Mouse (Mus musculus) skeletal muscle tissue, adult 2 months (tissue): ENCODE results near the gene Mrps22.
A peak's percentile ranks its signal among the peaks of the same experiment; 100 is the strongest.

Experiments
- DNase-seq: peaks from one replicate; pipeline ENCODE4 v3.0.0-alpha.2; 2012; ENCODE audit warnings: low read depth, low spot score

Gene Mrps22

DNA sequence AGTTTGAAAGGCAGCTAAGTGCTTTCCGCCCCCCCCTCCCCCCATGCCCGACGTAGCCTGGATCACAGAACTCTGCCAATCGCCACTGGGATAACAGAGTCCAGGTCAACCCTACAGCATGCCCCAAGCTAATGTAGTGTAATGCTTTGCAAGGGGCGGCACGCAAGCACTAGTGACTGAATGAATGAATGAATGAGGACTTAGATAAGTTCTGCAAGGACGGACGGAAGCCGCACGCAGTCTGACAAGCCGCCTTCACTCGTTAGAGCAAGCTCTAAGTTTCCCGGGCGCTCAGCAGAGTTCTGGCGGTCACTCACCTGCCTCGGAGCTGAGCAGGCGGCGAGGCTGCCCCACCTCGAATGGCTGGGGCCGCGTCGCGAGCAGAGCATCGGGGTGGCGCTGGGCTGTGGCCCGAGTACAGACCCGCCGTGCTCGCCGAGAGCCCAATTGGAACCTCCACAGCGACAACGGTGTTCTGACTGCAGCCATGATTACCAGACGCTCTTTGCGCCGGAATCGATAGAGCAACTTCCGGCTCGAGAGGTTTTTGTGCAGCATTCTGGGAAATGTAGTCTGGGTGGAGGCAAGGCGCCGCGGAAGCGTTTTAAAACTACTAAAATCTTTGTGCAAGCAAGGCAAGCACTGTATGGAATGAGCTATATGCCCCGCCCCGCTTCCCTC, at the start of gene Mrps22:
TSS of gene Mrps22 (minus strand) at position 505 of the 681 bp plus-strand sequence.
- peak; percentile 65 for DNase-seq

DNA sequence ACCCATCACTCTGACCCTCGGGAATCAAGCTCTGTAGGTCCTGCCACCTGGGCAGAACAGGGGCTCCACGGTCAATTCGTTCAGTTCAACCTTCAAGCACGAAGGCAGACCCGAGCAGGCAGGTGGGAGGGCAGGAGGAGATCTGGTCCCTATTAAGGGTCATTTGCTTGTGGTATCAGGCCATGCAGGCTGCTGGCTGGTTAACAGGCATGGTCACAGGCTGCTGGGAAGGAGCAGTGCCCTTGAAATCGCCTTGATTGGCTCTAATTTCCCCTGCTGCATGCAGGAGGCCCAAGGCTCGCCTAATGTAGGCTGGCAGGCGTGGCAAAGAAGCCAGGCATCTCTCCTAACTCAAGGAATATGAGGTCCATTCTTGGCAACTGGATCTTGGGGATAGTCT, 49.1 kb upstream of the Mrps22 start:
- no peak for DNase-seq

DNA sequence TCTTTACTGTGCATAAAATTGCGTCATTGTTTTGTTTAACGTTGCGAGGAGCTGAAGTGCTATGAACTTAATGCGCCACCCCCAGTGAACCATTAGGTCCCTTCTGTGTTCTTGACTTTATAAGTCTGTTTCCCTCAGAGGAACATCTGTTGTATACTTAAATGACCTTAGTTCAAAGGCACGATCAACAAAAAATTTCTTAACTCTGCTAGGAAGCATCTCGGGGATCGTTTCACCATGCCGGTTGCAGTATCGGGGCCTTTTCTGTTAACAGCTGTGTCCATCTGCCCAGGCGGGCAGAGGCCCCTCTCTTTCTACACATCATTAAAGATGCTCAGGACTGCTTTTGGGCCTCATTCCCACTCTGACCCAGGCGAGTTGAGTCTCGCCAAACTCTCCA, 46.0 kb upstream of the Mrps22 start:
- DNase-seq: no peak

DNA sequence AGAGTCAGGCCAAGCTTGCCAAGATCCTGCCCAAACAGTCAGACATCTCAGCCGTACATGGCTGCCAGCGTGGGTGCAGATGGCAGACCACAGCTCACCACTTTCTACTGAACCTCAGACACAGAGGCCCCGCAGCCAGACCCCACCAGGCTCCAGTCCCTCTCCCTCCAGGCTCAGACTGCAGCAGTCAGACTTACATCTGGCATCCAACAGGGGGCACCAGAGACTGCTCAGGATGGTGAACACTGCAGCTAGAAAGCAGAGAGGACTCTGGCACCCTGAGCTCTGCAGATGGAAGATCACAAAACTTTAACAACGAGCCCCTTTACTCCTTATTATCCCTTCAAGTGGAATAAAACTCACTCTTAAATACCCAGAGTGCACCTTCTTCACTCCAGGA, 44.3 kb upstream of the Mrps22 start:
- peak; percentile 17 for DNase-seq

DNA sequence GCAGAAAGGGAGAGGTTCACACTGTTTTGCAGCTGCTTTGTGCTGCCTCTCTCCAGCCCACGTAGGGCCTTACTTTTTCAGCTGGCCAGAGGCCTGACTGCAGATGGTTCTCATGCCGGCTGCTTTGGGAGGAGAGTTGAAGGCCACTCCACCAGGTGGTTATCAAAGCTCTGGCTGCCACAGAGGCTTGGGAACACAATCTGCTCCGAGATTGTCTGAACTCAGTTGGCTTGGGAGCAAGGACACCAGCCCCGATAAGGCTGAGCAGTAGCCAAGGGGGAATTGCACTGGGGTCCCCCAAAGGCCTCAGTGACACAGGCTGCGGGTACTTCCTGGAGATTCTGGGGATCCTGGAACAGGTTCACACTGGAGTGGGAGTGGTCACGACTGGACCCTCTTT, 40.7 kb upstream of the Mrps22 start:
- no peak for DNase-seq

DNA sequence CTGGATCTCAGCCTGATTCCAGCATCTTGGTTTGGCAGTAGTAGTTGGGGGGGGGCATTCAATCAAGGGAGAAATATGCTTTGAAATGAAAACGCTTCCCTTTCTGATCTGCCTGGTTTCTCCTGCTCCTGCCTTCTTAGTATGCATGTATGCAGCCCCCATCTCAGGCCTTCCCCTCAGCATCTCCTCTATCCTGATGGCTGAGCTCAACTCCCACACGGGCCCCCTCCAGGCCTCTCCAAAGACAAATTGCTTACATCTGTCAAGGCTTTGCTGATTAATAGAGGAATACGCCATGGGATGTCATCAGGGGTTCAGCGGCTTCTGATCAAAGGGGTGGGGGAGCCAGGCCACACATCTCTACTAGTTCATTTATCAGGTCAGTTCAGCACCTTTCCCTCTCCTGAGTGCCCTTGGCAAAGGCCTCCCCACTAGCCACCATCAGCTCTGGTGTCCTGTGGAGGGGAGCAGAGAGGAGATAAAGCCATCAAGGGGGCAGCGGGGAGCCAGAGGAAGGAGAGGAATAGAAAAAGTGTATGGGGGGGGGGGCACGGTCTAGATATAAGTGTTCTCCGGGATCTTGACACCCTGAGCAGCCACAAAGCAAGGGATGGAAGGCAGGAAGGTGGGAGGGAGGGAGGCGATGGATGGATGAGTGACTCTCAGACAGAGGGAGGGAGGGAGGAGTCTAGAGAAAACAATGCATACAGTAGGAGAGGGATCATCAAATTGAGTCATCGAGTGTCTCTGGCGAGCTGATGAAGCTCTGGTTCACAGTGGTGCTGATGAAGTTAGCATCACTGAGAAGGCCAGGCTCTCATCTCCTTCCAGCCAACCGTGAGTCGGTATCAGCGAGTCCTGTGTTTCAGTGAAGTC, 32.1 kb upstream of the Mrps22 start:
- DNase-seq: no peak

DNA sequence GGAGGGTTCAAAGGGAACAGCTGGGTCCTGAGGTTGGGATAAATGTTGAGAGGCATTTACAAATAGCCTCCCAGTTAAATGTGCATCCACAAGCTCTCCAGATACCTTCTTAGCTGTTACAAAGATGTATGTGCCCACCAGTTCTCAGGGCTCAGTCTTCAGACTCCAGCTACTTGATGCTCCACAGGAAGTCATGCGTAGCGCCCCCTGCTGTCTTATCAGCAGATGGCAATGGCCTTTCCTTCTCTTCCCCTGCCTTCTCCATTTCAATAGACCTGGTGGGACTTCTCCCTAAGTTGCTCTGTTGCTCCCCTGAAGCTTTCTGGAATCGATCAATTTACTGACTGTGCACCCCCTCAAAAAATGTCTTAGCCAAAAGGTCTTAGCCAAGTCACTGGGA, 27.0 kb upstream of the Mrps22 start:
- no peak for DNase-seq

DNA sequence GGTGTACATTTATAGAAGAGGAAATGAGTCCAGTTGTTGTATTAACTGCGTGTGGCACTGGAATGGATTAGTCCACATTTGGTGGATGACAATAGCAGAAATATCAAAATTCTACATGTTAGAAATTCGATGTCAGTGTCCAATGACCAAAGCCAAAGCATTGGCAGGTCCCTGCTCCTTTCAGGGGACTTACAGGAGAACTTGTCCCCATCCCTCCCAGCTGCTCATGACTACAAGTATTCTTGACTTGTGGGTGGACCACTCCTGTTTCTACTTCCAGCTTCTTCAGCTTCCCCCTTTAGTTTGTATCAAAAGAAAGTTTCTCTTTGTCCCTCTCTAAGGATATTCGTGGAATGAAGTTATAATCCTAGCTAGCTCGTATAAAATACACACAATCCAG, 3.4 kb upstream of the Mrps22 start:
- no peak for DNase-seq

DNA sequence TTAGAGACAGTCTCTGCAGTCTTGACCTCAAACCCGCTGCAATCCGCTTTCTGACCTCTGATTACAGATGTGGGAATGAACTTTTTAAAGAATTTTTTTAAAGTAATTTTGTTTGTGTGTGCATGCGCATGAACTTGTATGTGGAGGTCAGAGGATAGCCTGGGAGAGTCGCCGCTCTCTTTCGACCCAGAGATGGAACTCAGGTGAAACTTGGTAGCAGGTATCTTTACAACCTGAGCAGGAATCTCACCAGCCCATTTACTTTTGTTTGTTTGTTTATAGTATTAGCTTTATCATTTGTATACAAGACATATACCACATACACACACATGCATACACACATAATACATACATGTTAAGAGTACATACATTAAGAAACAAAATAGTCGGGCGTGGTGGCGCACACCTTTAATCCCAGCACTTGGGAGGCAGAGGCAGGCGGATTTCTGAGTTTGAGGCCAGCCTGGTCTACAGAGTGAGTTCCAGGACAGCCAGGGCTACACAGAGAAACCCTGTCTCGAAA, 438 bp upstream of the Mrps22 start:
- DNase-seq: no peak

DNA sequence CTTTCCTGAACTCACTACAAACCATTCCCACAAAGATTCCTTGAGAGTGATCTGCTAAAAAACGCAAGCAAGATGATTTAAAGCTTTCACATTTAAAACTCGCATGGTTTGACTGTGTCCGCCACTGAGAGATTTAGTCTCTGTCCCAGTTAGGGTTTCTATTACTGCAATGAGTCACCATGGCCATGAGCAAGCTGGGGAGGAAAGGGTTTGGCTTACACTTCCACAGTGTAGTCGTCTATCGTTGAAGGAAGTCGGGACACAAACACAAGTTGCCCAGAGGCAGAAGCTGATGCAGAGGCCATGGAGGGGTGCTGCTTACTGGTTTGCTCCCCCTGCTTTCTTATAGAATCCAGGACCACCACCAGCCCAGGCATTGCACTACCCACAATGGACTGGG, 1.4 kb downstream of the Mrps22 start:
- DNase-seq: no peak

DNA sequence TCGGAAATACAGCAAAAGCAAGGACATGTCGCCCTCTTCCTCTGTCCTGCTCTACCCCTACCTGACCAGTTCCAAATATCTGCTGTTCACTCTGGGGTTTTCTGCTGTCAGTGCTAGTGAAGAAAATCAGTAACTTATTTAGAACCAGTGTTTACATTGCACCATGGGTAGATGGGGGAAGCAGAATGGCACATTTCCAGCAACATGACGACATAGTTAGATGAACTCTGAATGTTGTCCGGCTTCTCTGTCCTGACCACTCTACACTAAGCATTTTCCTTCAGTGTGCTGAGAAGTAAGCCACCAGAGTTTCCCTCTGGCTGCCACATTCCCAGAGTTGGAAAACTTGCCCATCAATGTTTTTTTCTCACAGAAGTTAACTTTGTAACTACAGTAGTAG, 17.6 kb downstream of the Mrps22 start:
- no peak for DNase-seq

DNA sequence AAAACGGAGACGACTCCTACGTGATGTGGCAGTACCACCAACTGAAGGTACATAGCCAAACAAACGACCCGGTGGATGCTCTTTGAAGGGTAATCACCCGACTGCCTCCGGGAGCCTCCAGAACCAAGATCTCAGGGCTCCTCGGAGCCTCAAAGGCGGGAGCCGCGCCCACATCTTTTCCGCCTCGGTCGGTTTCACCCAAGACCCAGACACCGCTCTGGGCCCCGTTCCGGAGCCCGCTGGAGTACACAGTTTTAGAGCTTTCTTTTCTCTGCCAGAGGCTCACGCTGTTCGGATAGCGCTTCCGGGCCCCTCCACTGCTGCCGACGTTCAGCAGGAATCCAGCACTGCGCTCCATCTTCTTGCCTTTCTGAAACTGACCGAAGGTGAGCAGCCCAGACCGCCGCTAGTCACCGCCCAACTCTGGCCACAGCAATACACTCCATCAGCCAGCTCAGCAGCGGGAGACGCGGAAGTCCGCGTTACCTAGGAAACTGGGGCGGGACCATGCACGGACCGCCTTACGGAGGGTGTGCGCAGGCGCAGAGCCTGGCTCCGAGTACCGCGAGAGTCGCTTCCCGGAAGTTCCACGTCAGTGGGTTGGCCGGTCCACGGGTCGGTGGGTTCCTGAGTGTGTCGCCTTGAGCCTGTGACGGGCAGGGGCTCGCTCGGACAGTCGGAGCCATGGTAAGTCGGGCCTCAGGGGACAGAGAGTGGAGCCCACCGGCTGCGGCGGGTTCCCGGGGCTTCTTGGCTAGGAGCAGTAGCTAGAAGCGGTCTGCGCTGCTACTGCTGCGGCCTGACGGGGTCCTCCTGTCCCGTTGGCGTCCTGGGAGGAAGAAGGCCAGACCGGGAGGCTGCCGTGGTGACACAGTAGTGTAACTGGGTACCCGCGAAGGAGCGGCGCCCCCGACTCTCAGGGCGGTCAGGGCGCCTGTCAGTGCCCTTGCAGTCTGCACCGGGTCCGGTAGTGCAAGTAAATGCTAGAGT, 38.0 kb downstream of the Mrps22 start, which contains the start of gene Copb2:
TSS of gene Copb2 (plus strand) at position 585 of the 990 bp plus-strand sequence.
- DNase-seq: peak; percentile 98

DNA sequence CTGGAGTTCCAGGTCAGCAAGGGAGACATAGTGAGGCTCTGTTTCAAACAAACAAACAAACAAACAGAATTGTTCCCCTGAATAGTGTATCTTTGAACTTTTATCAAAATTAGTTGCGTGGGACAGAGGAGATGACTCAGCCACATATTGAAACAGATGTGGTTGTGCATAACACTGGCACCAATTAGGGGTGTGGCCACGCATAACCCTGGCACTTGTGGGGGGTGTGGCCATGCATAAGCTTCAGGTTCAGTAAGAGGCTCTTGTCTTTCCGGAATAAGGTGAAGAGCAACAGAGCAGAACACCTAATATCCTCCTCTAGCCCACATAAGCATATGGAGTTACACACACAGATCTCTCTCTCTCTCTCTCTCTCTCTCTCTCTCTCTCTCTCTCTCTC, 57.4 kb downstream of the Mrps22 start:
- DNase-seq: no peak
